Mouse (Mus musculus): ENCODE measurements around the gene Derl3. TPM values are rescaled to one million over a fixed set of nuclear protein-coding genes. Genes with fewer than 3 reads are reported as not detected.
A peak's percentile ranks its signal among the peaks of the same experiment; 100 is the strongest.

The Derl3 gene
- polyA plus RNA-seq, 1 experiment from 2014 or later: 1.8 TPM

GRCm38 (mm10) chr10:75940520-75940919 lies 47.3 kb downstream of the Derl3 start, which contains the start of gene Gm867:
Gene Gm867 (minus strand): TSS chr10:75940672.
- ATAC-seq (ENCODE audit: low FRiP score): no peak
- H3K36me3 ChIP-seq: no peaks in the 10 kb centered on the region
- H3K9me3 ChIP-seq: no peaks in the 10 kb centered on the region
- H3K27me3 ChIP-seq: peaks cover 33% of the 10 kb centered on the region
- peaks cover 38% of the 10 kb centered on the region for H3K4me1 ChIP-seq (replicated peaks)
- H3K9ac ChIP-seq: no peak within 1 kb of the TSS; the same call in 1 of the 2 replicates
- 76% methylated on average over 5 of the region's 5 CpGs for WGBS
- 0 out of 2 replicates have a peak within 1 kb of the TSS, but pooled peaks have one; percentile 0 for H3K27ac ChIP-seq
- no peak within 1 kb of the TSS for H3K4me3 ChIP-seq
- H3K4me2 ChIP-seq: no peak within 1 kb of the TSS

- Histone ChIP-seq H3K4me2 (no peak overlapping the region), H3K4me3 (no peak overlapping the region), H3K9me3 (no peaks in the 10 kb centered on the region), H3K4me1 (replicated peaks) (peaks cover 31% of the 10 kb centered on the region), H3K36me3 (no peaks in the 10 kb centered on the region), H3K27me3 (peaks cover 26% of the 10 kb centered on the region), H3K9ac (no peak overlapping the region), H3K27ac (no peak overlapping the region)
- WGBS: 60% methylated on average over 9 of the region's 9 CpGs
- ATAC-seq (ENCODE audit: low FRiP score): no peak
Measured at GRCm38 (mm10) chr10:75941042-75941824, 48.0 kb downstream of the Derl3 start.

GRCm38 (mm10) chr10:75942736-75943477 lies 49.7 kb downstream of the Derl3 start, which contains the start of gene Vpreb3:
Gene Vpreb3 (plus strand): TSS chr10:75943057.
- Histone ChIP-seq H3K27me3 (peaks cover 10% of the 10 kb centered on the region), H3K4me2 (0 out of 2 replicates have a peak within 1 kb of the TSS, but pooled peaks have one; percentile 1), H3K9ac (no peak within 1 kb of the TSS), H3K27ac (peak within 1 kb of the TSS; percentile 68), H3K4me3 (no peak within 1 kb of the TSS), H3K36me3 (no peaks in the 10 kb centered on the region), H3K4me1 (replicated peaks) (peaks cover 21% of the 10 kb centered on the region), H3K9me3 (no peaks in the 10 kb centered on the region)
- WGBS: 81% methylated on average over 15 of the region's 15 CpGs
- ATAC-seq (ENCODE audit: low FRiP score): no peak

- Histone ChIP-seq H3K4me1 (replicated peaks) (peaks cover 21% of the 10 kb centered on the region), H3K36me3 (no peaks in the 10 kb centered on the region), H3K4me3 (no peak overlapping the region), H3K27ac (peak overlapping the region; percentile 68), H3K27me3 (peaks cover 16% of the 10 kb centered on the region), H3K4me2 (0 out of 2 replicates have a peak overlapping the region, but pooled peaks have one; percentile 1), H3K9me3 (no peaks in the 10 kb centered on the region), H3K9ac (no peak overlapping the region)
- WGBS: 12% methylated on average over 11 of the region's 11 CpGs
- ATAC-seq (ENCODE audit: low FRiP score): no peak
Measured at GRCm38 (mm10) chr10:75944066-75944772, 51.0 kb downstream of the Derl3 start.

- no peak overlapping the region for H3K27ac ChIP-seq
- 92% methylated on average over 7 of the region's 7 CpGs for WGBS
- H3K36me3 ChIP-seq: no peaks in the 10 kb centered on the region
- H3K27me3 ChIP-seq: peaks cover 21% of the 10 kb centered on the region
- no peaks in the 10 kb centered on the region for H3K9me3 ChIP-seq
- H3K4me2 ChIP-seq: no peak overlapping the region
- no peak for ATAC-seq (ENCODE audit: low FRiP score)
- peaks cover 21% of the 10 kb centered on the region for H3K4me1 ChIP-seq (replicated peaks)
- H3K9ac ChIP-seq: no peak overlapping the region
- no peak overlapping the region for H3K4me3 ChIP-seq
Measured at GRCm38 (mm10) chr10:75945213-75945612, 52.0 kb downstream of the Derl3 start.

Other genes starting within 250 kb of the Derl3 start
- 3.8 and 4.0 TPM in 2 replicates for gene Susd2, start 249.4 kb upstream of the Derl3 start, polyA plus RNA-seq (2015; fragmentation: Nextera tagmentation; extraction: Ambion mirVana)
- 39.5 and 45.7 TPM in 2 replicates for gene Cabin1, start 129.1 kb upstream of the Derl3 start, polyA plus RNA-seq (2015; fragmentation: Nextera tagmentation; extraction: Ambion mirVana)
- 86.6 and 96.6 TPM in 2 replicates for gene Ddt, start 120.0 kb upstream of the Derl3 start, polyA plus RNA-seq (2015; fragmentation: Nextera tagmentation; extraction: Ambion mirVana)
- not detected in 2 replicates for gene Gm20441, start 112.5 kb upstream of the Derl3 start, polyA plus RNA-seq (2015; fragmentation: Nextera tagmentation; extraction: Ambion mirVana)
- 0.91 and 1.1 TPM in 2 replicates for gene Gstt3, start 112.0 kb upstream of the Derl3 start, polyA plus RNA-seq (2015; fragmentation: Nextera tagmentation; extraction: Ambion mirVana)
- 7.2 and 7.7 TPM in 2 replicates for gene Gstt1, start 94.8 kb upstream of the Derl3 start, polyA plus RNA-seq (2015; fragmentation: Nextera tagmentation; extraction: Ambion mirVana)
- not detected in 2 replicates for gene Gstt4, start 70.9 kb upstream of the Derl3 start, polyA plus RNA-seq (2015; fragmentation: Nextera tagmentation; extraction: Ambion mirVana)
- gene Gstt2, start 56.0 kb upstream of the Derl3 start, polyA plus RNA-seq (2015; fragmentation: Nextera tagmentation; extraction: Ambion mirVana): 6.9 and 7.1 TPM in 2 replicates
- gene Mif, start 33.2 kb upstream of the Derl3 start, polyA plus RNA-seq (2015; fragmentation: Nextera tagmentation; extraction: Ambion mirVana): 1,531 and 1,576 TPM in 2 replicates
- gene Smarcb1, start 28.2 kb downstream of the Derl3 start, polyA plus RNA-seq (2015; fragmentation: Nextera tagmentation; extraction: Ambion mirVana): 302 and 313 TPM in 2 replicates
- gene Chchd10, start 39.7 kb downstream of the Derl3 start, polyA plus RNA-seq (2015; fragmentation: Nextera tagmentation; extraction: Ambion mirVana): 37.0 and 37.8 TPM in 2 replicates
- gene Mmp11, start 43.1 kb downstream of the Derl3 start, polyA plus RNA-seq (2015; fragmentation: Nextera tagmentation; extraction: Ambion mirVana): 26.8 and 34.9 TPM in 2 replicates
- gene Gm867, start 47.3 kb downstream of the Derl3 start, polyA plus RNA-seq (2015; fragmentation: Nextera tagmentation; extraction: Ambion mirVana): 1.7 and 2.3 TPM in 2 replicates
- 0.57 and 1.2 TPM in 2 replicates for gene Vpreb3, start 49.6 kb downstream of the Derl3 start, polyA plus RNA-seq (2015; fragmentation: Nextera tagmentation; extraction: Ambion mirVana)
- gene Gm5134, start 61.1 kb downstream of the Derl3 start, polyA plus RNA-seq (2015; fragmentation: Nextera tagmentation; extraction: Ambion mirVana): not detected in 2 replicates
- gene Zfp280b, start 139.2 kb downstream of the Derl3 start, polyA plus RNA-seq (2015; fragmentation: Nextera tagmentation; extraction: Ambion mirVana): 12.0 and 12.5 TPM in 2 replicates
- 0.05 TPM in 1 of 2 replicates, not detected in the other for gene Slc5a4b, start 217.5 kb downstream of the Derl3 start, polyA plus RNA-seq (2015; fragmentation: Nextera tagmentation; extraction: Ambion mirVana)